Mouse (Mus musculus): ENCODE data around the gene Akr7a5. TPM values are rescaled to one million over a fixed set of nuclear protein-coding genes. Genes with fewer than 3 reads are reported as not detected.

Akr7a5 gene
- polyA plus RNA-seq, 1 experiment from 2014 or later = 76.2 TPM

DNA sequence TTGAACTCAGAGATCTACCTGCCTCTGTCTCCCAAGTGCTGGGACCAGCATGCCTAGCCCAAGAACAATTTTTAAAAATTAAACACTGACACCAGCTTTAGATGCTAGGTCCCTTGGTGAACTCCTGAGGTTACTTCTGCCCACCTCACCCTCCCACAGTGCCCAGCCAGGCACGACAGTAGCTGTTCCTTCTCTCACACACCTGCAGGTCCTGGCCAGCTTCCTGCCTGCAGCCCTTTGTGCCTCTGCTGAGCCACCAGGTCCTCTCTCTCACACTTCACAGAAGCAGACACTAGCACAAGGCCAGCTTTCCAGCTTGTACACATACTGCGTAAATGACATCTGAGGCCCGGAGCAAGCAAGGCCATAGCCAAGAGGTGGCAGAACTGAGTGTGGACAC, 5.0 kb upstream of the Akr7a5 start:
- 0 out of 2 replicates have a peak, but pooled peaks cover 4% of the 10 kb centered on the region for H3K27me3 ChIP-seq
- no peak overlapping the region for H3K4me3 ChIP-seq
- no peaks in the 10 kb centered on the region for H3K9me3 ChIP-seq (replicated peaks)
- H3K4me1 ChIP-seq = peaks cover 7% of the 10 kb centered on the region
- H3K4me2 ChIP-seq (replicated peaks) = no peak overlapping the region
- WGBS = 90% methylated on average over 3 of the region's 3 CpGs
- H3K27ac ChIP-seq = no peak overlapping the region
- H3K36me3 ChIP-seq = peaks cover 25% of the 10 kb centered on the region; the same call in 1 of the 2 replicates
- H3K9ac ChIP-seq = no peak overlapping the region
- no peak for ATAC-seq (ENCODE audit: low FRiP score)

DNA sequence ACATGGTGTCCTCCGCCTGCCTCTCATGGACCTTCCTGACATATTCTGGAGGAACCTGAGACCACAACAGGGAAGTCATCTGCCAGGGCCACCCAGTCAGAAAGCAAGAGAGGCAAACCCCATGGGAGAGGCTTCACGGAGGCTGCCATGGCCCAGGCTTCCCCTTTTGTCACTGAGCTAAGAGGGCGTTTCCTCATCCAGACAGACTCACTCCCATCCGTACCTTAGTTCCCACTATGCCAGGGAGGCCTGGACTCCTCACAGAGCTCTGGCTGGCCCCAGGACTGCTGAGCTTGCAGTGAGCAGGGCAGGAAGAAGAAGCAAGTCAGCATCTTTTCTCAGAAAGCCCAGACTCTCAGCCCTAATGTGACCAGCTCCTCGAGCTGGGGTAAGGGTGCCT, 2.6 kb upstream of the Akr7a5 start:
- no peak overlapping the region for H3K27ac ChIP-seq
- ATAC-seq (ENCODE audit: low FRiP score) = no peak
- H3K4me1 ChIP-seq = peaks cover 21% of the 10 kb centered on the region
- H3K36me3 ChIP-seq = peaks cover 9% of the 10 kb centered on the region; the same call in 1 of the 2 replicates
- peaks cover 4% of the 10 kb centered on the region; the same call in 1 of the 2 replicates for H3K27me3 ChIP-seq
- H3K4me2 ChIP-seq (replicated peaks) = no peak overlapping the region
- no peak overlapping the region for H3K4me3 ChIP-seq
- WGBS = 72% methylated on average over 5 of the region's 5 CpGs
- H3K9ac ChIP-seq = no peak overlapping the region
- H3K9me3 ChIP-seq (replicated peaks) = no peaks in the 10 kb centered on the region

DNA sequence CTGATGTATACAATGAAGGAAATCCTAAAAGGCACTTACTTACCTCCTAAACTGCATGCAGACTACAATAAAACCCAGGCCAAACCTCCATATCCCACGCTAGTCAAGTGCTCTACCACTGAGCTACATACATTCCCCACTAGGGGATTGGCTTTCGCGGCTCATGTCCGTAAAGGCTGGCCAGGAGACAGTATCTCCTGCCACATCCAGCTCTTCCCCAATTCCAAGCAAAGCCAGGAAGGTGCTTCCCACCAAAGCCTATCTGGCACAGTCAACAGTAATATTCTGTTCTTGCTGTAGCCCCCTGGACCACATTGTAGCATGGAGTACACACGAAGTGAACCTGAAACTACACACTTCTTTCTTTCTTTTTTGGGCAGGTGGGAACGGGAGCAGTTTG, 893 bp upstream of the Akr7a5 start:
- Histone ChIP-seq H3K4me1 (peaks cover 21% of the 10 kb centered on the region), H3K4me3 (peak overlapping the region; percentile 83), H3K9ac (peak overlapping the region; percentile 85), H3K9me3 (replicated peaks) (no peaks in the 10 kb centered on the region), H3K27me3 (peaks cover 4% of the 10 kb centered on the region; the same call in 1 of the 2 replicates), H3K4me2 (replicated peaks) (peak overlapping the region; percentile 73), H3K27ac (no peak overlapping the region), H3K36me3 (peaks cover 16% of the 10 kb centered on the region)
- 14% methylated on average over 6 of the region's 6 CpGs for WGBS
- no peak for ATAC-seq (ENCODE audit: low FRiP score)

DNA sequence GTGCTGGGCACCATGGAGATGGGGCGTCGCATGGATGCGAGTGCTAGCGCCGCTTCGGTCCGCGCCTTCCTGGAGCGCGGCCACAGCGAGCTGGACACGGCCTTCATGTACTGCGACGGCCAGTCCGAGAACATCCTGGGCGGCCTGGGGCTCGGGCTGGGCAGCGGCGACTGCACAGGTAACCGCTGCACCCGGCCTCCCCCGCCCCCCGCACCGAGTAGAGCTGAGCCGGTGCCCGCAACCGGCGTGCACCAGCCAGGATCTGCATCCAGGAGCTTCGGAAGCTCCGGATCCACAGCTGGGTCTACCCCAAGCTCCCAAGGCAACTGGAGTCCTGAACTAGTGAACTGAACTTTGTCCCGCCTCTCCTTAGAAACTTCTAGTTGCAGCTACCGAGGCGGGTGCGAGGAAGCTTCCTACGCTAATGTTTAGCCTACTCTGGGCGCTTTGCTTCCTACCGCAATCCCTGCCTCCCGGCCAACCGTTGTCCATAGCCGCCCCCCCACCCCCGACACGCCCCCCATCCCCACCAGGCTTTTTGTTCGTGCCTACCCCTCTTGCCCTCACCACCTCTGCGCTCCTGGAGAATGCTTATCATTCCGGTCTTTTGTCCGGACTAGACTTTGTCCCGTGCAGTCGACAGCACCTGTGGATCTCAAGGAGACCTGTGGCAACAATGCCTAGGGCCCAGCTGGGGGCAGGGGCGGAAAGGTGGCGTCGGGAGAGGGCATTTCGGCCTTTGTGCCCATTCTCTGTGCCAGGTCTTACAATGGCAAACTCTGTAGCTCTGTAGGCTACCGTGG, 556 bp downstream of the Akr7a5 start:
- H3K4me3 ChIP-seq = peak overlapping the region; percentile 83
- peak; percentile 14 for ATAC-seq (ENCODE audit: low FRiP score)
- H3K9me3 ChIP-seq (replicated peaks) = no peaks in the 10 kb centered on the region
- under 1% methylated on average over 52 of the region's 53 CpGs for WGBS
- peak overlapping the region; percentile 70 for H3K27ac ChIP-seq
- peaks cover 4% of the 10 kb centered on the region; the same call in 1 of the 2 replicates for H3K27me3 ChIP-seq
- H3K36me3 ChIP-seq = peaks cover 27% of the 10 kb centered on the region
- H3K9ac ChIP-seq = peak overlapping the region; percentile 85
- H3K4me1 ChIP-seq = peaks cover 21% of the 10 kb centered on the region
- peak overlapping the region; percentile 73 for H3K4me2 ChIP-seq (replicated peaks)

DNA sequence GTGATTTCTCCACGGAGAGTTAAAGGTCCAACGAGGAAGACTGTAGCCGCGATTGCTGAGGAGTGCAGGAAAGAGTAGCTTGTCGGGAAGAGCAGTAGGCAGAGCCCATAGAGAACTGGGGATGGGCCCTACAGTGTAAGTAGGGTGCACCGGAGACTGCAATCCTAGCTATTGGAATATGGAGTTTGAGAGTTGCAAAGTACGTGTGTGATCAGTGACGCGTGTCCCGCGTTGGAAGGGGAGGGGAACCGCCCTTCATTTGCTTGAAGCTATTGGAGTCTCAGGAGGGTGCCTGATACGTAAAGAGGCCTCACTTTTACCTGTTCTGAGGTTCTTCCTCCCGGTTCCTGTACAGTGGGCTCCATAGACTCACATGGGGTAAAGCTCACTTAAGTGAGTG, 1.2 kb downstream of the Akr7a5 start:
- no peak for ATAC-seq (ENCODE audit: low FRiP score)
- WGBS = 25% methylated on average over 14 of the region's 14 CpGs
- H3K27me3 ChIP-seq = peaks cover 4% of the 10 kb centered on the region; the same call in 1 of the 2 replicates
- H3K36me3 ChIP-seq = peaks cover 24% of the 10 kb centered on the region
- H3K4me2 ChIP-seq (replicated peaks) = peak overlapping the region; percentile 73
- H3K9ac ChIP-seq = peak overlapping the region; percentile 85
- H3K4me1 ChIP-seq = peaks cover 21% of the 10 kb centered on the region
- H3K4me3 ChIP-seq = peak overlapping the region; percentile 83
- H3K9me3 ChIP-seq (replicated peaks) = no peaks in the 10 kb centered on the region
- no peak overlapping the region for H3K27ac ChIP-seq

DNA sequence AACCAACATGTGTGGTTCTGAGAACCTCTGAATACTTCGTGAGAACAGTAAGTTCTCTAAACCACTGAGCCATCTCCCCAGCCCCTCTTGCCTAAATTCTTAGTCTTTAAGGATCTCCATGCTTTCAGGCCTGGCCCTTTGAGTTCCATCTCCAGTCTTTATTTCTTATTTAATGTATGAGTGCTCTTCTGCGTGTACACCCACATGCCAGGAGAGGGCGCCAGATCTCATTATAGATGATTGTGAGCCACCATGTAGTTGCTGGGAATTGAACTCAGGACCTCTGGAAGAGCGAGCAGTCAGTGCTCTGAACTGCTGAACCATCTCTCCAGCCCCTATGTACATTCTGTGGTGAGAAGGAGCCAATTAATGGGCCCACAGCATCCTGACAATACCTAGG, 2.1 kb downstream of the Akr7a5 start:
- Histone ChIP-seq H3K27me3 (peaks cover 4% of the 10 kb centered on the region; the same call in 1 of the 2 replicates), H3K4me2 (replicated peaks) (no peak overlapping the region), H3K4me1 (peaks cover 21% of the 10 kb centered on the region), H3K36me3 (peaks cover 25% of the 10 kb centered on the region), H3K9ac (no peak overlapping the region), H3K4me3 (no peak overlapping the region), H3K27ac (no peak overlapping the region), H3K9me3 (replicated peaks) (no peaks in the 10 kb centered on the region)
- 59% methylated on average over 4 of the region's 4 CpGs for WGBS
- no peak for ATAC-seq (ENCODE audit: low FRiP score)

DNA sequence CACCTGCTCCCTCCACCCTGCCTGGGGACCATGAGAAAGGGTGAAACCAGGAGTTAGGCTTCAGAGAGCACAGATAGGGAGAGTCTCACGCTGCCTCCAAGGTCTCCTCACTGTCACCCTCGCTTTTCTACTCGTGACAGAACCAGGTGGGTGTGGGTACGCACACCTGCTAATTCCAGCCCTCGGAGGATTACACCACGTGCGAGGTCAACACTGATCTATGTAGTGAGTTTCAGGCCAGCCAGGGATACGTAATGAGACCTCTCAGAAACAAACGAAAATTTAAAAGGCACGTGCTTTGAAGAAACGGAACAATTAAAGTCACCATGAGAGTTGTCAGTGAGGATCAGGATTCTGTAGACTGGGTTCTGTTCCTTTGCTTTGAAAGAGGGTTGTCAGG, 7.9 kb downstream of the Akr7a5 start:
- no peak for ATAC-seq (ENCODE audit: low FRiP score)
- Histone ChIP-seq H3K9me3 (replicated peaks) (no peaks in the 10 kb centered on the region), H3K4me3 (no peak overlapping the region), H3K4me1 (no peaks in the 10 kb centered on the region), H3K9ac (no peak overlapping the region), H3K36me3 (peaks cover 41% of the 10 kb centered on the region), H3K4me2 (replicated peaks) (no peak overlapping the region), H3K27ac (no peak overlapping the region), H3K27me3 (no peaks in the 10 kb centered on the region)
- WGBS = 92% methylated on average over 11 of the region's 11 CpGs

DNA sequence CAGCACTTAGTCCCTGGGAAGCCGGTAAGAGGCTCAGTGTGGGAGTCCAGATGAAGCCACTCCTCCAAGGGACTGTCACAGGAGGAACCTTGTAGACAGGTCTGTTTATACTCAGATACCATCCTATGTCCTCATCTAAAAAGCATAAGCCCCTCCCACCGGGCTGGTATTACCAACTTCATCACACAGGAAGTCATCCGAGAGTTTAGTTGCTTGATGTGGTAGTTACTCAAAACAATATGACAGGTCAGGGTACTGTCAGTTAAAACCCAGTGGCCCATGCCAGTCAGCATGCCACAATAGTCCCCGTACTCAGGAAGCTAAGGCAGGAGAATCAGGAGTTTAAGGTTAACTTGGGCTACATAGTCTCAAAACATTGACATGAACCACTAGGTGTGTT, 9.2 kb downstream of the Akr7a5 start:
- peaks cover 34% of the 10 kb centered on the region for H3K36me3 ChIP-seq
- H3K9ac ChIP-seq = no peak overlapping the region
- no peak overlapping the region for H3K4me3 ChIP-seq
- no peaks in the 10 kb centered on the region for H3K9me3 ChIP-seq (replicated peaks)
- H3K4me1 ChIP-seq = no peaks in the 10 kb centered on the region
- no peaks in the 10 kb centered on the region for H3K27me3 ChIP-seq
- no peak overlapping the region for H3K4me2 ChIP-seq (replicated peaks)
- no peak overlapping the region for H3K27ac ChIP-seq
- ATAC-seq (ENCODE audit: low FRiP score) = no peak
- 92% methylated on average over 4 of the region's 4 CpGs for WGBS

DNA sequence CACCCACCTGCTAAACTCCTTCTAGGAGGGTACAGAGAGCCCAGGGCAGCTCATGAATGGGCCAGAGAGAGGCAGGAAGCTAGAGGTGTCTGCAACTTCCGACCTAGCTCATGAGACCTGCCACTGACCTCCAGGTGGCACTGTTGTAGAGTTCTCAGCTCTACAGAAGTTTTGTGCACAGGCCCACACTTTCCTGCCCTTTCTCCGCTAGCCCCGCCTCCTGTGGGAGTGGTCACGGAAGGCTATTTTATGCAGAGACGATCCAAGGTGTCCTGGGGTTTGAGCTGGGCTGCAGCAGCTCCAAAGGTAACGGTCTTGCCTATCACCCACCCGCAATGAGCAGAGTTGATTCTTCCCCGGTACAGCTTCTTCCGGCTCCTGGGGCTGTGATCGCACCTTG, 20.1 kb downstream of the Akr7a5 start:
- H3K36me3 ChIP-seq = no peaks in the 10 kb centered on the region
- peak overlapping the region; percentile 30; the same call in 1 of the 2 replicates for H3K4me2 ChIP-seq (replicated peaks)
- peaks cover 8% of the 10 kb centered on the region; the same call in 1 of the 2 replicates for H3K27me3 ChIP-seq
- H3K9me3 ChIP-seq (replicated peaks) = no peaks in the 10 kb centered on the region
- H3K4me1 ChIP-seq = no peaks in the 10 kb centered on the region
- no peak overlapping the region for H3K27ac ChIP-seq
- 10% methylated on average over 10 of the region's 10 CpGs for whole genome bisulfite sequencing
- H3K9ac ChIP-seq = no peak overlapping the region
- H3K4me3 ChIP-seq = no peak overlapping the region
- no peak for ATAC-seq (ENCODE audit: low FRiP score)

DNA sequence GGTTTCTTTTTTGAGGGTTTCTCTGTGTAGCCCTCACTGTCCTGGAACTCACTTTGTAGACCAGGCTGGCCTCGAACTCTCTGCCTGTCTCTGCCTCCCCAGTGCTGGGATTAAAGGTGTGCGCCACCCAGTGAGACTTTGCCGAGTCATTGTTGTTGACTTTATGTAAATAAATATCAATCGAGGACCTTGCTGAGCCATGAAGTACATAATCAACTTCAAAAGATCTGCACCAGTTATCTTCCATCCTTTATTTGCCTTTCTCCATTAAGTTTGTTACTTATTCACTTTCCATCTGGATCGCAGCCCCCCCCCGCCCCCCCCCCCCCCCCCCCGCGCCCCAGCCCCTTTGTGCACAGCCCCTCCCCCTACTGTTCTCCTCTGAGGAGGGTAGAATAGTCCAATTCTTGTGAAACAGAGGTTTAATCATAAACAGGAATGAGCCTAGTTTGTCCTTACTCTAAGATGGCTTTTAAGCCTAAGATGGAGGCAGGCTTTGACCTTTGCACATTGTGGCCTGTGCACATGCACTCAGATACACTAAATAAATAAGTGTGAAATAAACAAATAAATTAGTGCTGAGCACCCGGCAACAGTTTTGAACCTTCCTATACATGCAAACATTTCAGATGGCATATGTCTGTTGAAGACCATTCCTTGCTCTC, 24.2 kb downstream of the Akr7a5 start:
- ATAC-seq (ENCODE audit: low FRiP score) = no peak
- 71% methylated on average over 7 of the region's 9 CpGs for WGBS

DNA sequence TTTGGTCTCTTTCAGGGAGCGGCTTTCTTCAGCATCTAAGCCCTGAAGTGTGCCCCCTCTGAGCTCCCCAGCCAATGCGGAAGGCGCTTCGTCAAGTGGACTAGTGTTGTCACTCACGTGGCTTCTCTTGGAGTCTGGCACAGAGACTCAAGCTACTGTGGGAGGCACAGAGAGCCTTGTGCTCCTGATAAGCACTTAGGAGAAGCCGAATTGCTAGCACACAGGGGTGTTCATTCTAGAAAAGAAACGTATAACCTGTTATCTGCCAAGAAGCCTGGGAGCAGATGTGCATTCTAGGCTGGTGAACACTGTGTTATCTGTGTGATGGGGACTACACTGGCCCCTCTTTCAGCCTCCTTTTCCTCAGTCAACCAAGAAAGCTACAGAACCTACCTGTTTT, 25.0 kb downstream of the Akr7a5 start:
- Histone ChIP-seq H3K4me3 (no peak overlapping the region), H3K9me3 (replicated peaks) (no peaks in the 10 kb centered on the region), H3K27ac (no peak overlapping the region), H3K36me3 (no peaks in the 10 kb centered on the region), H3K9ac (no peak overlapping the region), H3K4me1 (no peaks in the 10 kb centered on the region), H3K27me3 (peaks cover 27% of the 10 kb centered on the region), H3K4me2 (replicated peaks) (no peak overlapping the region)
- WGBS = 68% methylated on average over 7 of the region's 7 CpGs
- ATAC-seq (ENCODE audit: low FRiP score) = no peak

More for the DNA sequence above, 24.2 kb downstream of the Akr7a5 start:
- no peak overlapping the region for H3K9ac ChIP-seq
- H3K4me1 ChIP-seq = no peaks in the 10 kb centered on the region
- no peak overlapping the region for H3K27ac ChIP-seq
- no peaks in the 10 kb centered on the region for H3K9me3 ChIP-seq (replicated peaks)
- H3K4me2 ChIP-seq (replicated peaks) = no peak overlapping the region
- H3K4me3 ChIP-seq = no peak overlapping the region
- H3K27me3 ChIP-seq = peaks cover 27% of the 10 kb centered on the region
- no peaks in the 10 kb centered on the region for H3K36me3 ChIP-seq

DNA sequence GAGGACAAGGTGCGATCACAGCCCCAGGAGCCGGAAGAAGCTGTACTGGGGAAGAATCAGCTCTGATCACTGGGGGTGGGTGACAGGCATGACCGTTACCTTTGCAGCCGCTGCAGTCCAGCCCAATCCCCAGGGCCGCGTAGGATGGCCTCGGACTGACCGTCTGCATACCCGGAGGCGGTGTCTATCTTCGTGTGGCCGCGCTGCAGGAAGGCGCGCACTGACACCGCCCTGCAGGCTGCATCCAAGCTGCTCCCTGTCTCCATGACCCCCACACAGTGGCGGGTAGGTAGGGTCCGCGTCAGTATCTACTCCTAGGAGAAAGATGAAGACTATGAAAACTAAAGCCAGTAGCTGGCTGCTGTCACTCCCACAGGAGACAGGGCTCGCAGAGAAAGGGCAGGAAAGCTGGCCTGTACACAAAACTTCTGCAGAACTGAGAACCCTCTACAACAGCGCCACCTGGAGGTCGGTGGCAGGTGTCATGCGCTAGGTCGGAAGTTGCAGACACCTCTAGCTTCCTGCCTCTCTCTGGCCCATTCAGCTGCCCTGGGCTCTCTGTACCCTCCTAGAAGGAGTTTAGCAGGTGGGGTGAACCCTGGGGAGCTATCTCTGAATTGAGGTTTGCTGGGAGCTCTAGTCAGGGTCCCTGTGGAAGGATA, 26.4 kb downstream of the Akr7a5 start:
- no peak for ATAC-seq (ENCODE audit: low FRiP score)
- Histone ChIP-seq H3K4me2 (replicated peaks) (peak overlapping the region; percentile 33), H3K4me1 (no peaks in the 10 kb centered on the region), H3K9ac (peak overlapping the region; percentile 39; the same call in 1 of the 2 replicates), H3K9me3 (replicated peaks) (no peaks in the 10 kb centered on the region), H3K27me3 (peaks cover 27% of the 10 kb centered on the region), H3K27ac (no peak overlapping the region), H3K4me3 (no peak overlapping the region), H3K36me3 (no peaks in the 10 kb centered on the region)
- 25% methylated on average over 24 of the region's 24 CpGs for whole genome bisulfite sequencing

Measured in hindbrain, embryonic 12.5 days (tissue).